Mouse (Mus musculus): ENCODE data around the gene Gucd1. TPM values are rescaled to one million over a fixed set of nuclear protein-coding genes. Genes with fewer than 3 reads are reported as not detected.
"Not testable (repeated sequence)": the region's sequence is repeated elsewhere in the genome, so short reads cannot be mapped to it uniquely, and the experiment has no call there.

Gucd1 gene
- total and polyA plus RNA-seq, 2 experiments from 2014 or later, result 12.6 to 41.2 TPM

- Histone ChIP-seq H3K4me1 (ENCODE audit: insufficient read depth, low read length) (no peaks in the 10 kb centered on the region), H3K9me3 (ENCODE audit: low read length) (no peaks in the 10 kb centered on the region), H3K36me3 (ENCODE audit: insufficient read depth, low read length) (no peaks in the 10 kb centered on the region), H3K4me2 (ENCODE audit: low read depth, low read length, poor library complexity, severe bottlenecking) (no peak overlapping the region), H3K4me3 (ENCODE audit: low read depth, low read length) (no peak overlapping the region), H3K9ac (replicated peaks; ENCODE audit: low read length, poor library complexity, severe bottlenecking) (no peak overlapping the region), H3K27me3 (ENCODE audit: insufficient read depth, low read length) (no peaks in the 10 kb centered on the region), H3K27ac (ENCODE audit: low read depth, low read length) (no peak overlapping the region)
- ATAC-seq (ENCODE audit: low FRiP score), result no peak
- WGBS, result 57% methylated on average over 6 of the region's 6 CpGs
- no peak for TF ChIP-seq CTCF (IDR thresholded peaks at IDR 0.05)
- no peak for DNase-seq (ENCODE audit: low spot score)
Measured at GRCm38 (mm10) chr10:75365231-75365633, 152.5 kb downstream of the Gucd1 start.

- WGBS, result 71% methylated on average over 9 of the region's 9 CpGs
- no peak overlapping the region for H3K4me2 ChIP-seq (ENCODE audit: low read depth, low read length, poor library complexity, severe bottlenecking)
- H3K27me3 ChIP-seq (ENCODE audit: insufficient read depth, low read length), result no peaks in the 10 kb centered on the region
- no peak overlapping the region for H3K4me3 ChIP-seq (ENCODE audit: low read depth, low read length)
- no peaks in the 10 kb centered on the region for H3K9me3 ChIP-seq (ENCODE audit: low read length)
- H3K9ac ChIP-seq (replicated peaks; ENCODE audit: low read length, poor library complexity, severe bottlenecking), result no peak overlapping the region
- DNase-seq (ENCODE audit: low spot score), result no peak
- no peaks in the 10 kb centered on the region for H3K36me3 ChIP-seq (ENCODE audit: insufficient read depth, low read length)
- no peak overlapping the region for H3K27ac ChIP-seq (ENCODE audit: low read depth, low read length)
- H3K4me1 ChIP-seq (ENCODE audit: insufficient read depth, low read length), result no peaks in the 10 kb centered on the region
- no peak for ATAC-seq (ENCODE audit: low FRiP score)
- no peak for TF ChIP-seq CTCF (IDR thresholded peaks at IDR 0.05)
Measured at GRCm38 (mm10) chr10:75364796-75365195, 153.0 kb downstream of the Gucd1 start.

GRCm38 (mm10) chr10:75364214-75364690 is 153.5 kb downstream of the Gucd1 start:
- H3K9ac ChIP-seq (replicated peaks; ENCODE audit: low read length, poor library complexity, severe bottlenecking); H3K9me3 ChIP-seq (ENCODE audit: low read length); H3K4me3 ChIP-seq (ENCODE audit: low read depth, low read length); H3K4me2 ChIP-seq (ENCODE audit: low read depth, low read length, poor library complexity, severe bottlenecking); H3K4me1 ChIP-seq (ENCODE audit: insufficient read depth, low read length); H3K36me3 ChIP-seq (ENCODE audit: insufficient read depth, low read length); H3K27me3 ChIP-seq (ENCODE audit: insufficient read depth, low read length); H3K27ac ChIP-seq (ENCODE audit: low read depth, low read length): not testable (repeated sequence)
- DNase-seq (ENCODE audit: low spot score), result peak; percentile 71
- WGBS, result 3% methylated on average over 1 of the region's 1 CpGs
- peak; percentile 49 for ATAC-seq (ENCODE audit: low FRiP score)

- TF ChIP-seq CTCF (IDR thresholded peaks at IDR 0.05), result no peak
- 76% methylated on average over 4 of the region's 4 CpGs for WGBS
- Histone ChIP-seq H3K4me3 (ENCODE audit: low read depth, low read length) (no peak overlapping the region), H3K9me3 (ENCODE audit: low read length) (no peaks in the 10 kb centered on the region), H3K4me1 (ENCODE audit: insufficient read depth, low read length) (no peaks in the 10 kb centered on the region), H3K9ac (replicated peaks; ENCODE audit: low read length, poor library complexity, severe bottlenecking) (no peak overlapping the region), H3K4me2 (ENCODE audit: low read depth, low read length, poor library complexity, severe bottlenecking) (no peak overlapping the region), H3K36me3 (ENCODE audit: insufficient read depth, low read length) (no peaks in the 10 kb centered on the region), H3K27me3 (ENCODE audit: insufficient read depth, low read length) (no peaks in the 10 kb centered on the region), H3K27ac (ENCODE audit: low read depth, low read length) (no peak overlapping the region)
- no peak for ATAC-seq (ENCODE audit: low FRiP score)
- DNase-seq (ENCODE audit: low spot score), result no peak
Measured at GRCm38 (mm10) chr10:75355341-75355740, 162.4 kb downstream of the Gucd1 start.

- not testable (repeated sequence) for H3K4me2 ChIP-seq (ENCODE audit: low read depth, low read length, poor library complexity, severe bottlenecking); H3K9ac ChIP-seq (replicated peaks; ENCODE audit: low read length, poor library complexity, severe bottlenecking); H3K27ac ChIP-seq (ENCODE audit: low read depth, low read length); ATAC-seq (ENCODE audit: low FRiP score); H3K4me1 ChIP-seq (ENCODE audit: insufficient read depth, low read length); H3K9me3 ChIP-seq (ENCODE audit: low read length); H3K36me3 ChIP-seq (ENCODE audit: insufficient read depth, low read length); H3K4me3 ChIP-seq (ENCODE audit: low read depth, low read length); H3K27me3 ChIP-seq (ENCODE audit: insufficient read depth, low read length); DNase-seq (ENCODE audit: low spot score)
- 56% methylated on average over 8 of the region's 9 CpGs for WGBS
Measured at GRCm38 (mm10) chr10:75353838-75354241, 163.9 kb downstream of the Gucd1 start.

GRCm38 (mm10) chr10:75352541-75352940 is 165.2 kb downstream of the Gucd1 start:
- 95% methylated on average over 12 of the region's 12 CpGs for WGBS

More at GRCm38 (mm10) chr10:75352541-75352940, 165.2 kb downstream of the Gucd1 start:
- DNase-seq (ENCODE audit: low spot score) (no peak), ATAC-seq (ENCODE audit: low FRiP score) (no peak)
- Histone ChIP-seq H3K9me3 (ENCODE audit: low read length) (no peaks in the 10 kb centered on the region), H3K4me2 (ENCODE audit: low read depth, low read length, poor library complexity, severe bottlenecking) (no peak overlapping the region), H3K9ac (replicated peaks; ENCODE audit: low read length, poor library complexity, severe bottlenecking) (no peak overlapping the region), H3K36me3 (ENCODE audit: insufficient read depth, low read length) (no peaks in the 10 kb centered on the region), H3K27ac (ENCODE audit: low read depth, low read length) (no peak overlapping the region), H3K27me3 (ENCODE audit: insufficient read depth, low read length) (no peaks in the 10 kb centered on the region), H3K4me1 (ENCODE audit: insufficient read depth, low read length) (no peaks in the 10 kb centered on the region), H3K4me3 (ENCODE audit: low read depth, low read length) (no peak overlapping the region)
- TF ChIP-seq CTCF (IDR thresholded peaks at IDR 0.05), result no peak
